Mouse (Mus musculus): ENCODE results near the gene Fam183b. TPM values are rescaled to one million over a fixed set of nuclear protein-coding genes. Genes with fewer than 3 reads are reported as not detected.

The Fam183b gene
- not detected for polyA plus RNA-seq (2014; fragmentation: Illumina TruSeq; extraction: RNeasy Lipid Tissue Mini Kit (QIAGEN cat#74804); ENCODE audit: low read depth, low replicate concordance)

DNA sequence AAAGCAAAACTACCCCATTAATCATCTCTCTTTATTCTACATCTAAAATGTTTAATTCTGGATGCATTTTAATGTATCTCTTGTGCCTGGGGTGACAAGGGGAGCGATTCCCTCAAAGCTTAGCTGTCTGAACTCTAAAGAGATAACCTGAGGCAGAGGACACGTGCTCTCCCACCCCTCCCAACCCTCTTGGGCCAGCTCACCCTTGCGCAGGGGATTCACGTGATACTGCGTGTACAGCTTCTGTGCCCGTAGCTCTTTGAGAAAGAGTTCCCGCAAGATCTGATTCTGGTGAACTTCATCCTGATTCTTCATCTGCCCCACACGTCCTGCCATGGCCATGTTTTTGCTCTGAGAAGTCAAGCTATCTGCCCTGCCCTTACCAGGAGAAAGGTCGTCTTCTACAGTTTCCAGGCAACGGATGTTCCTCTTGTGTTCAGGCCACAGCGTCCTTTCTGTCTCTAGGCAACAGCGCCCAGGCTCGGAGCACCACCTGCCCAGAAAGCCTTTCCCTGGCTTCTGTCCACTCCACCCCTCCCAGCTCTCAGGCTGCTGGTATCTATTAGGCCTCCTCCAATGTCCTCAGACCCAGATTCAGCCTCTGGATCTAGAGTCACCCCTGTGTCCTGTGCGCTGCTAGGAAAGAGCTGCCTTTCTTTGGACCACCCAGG, at the start of gene Fam183b:
Gene Fam183b (minus strand): TSS at position 403 of the 671 bp plus-strand sequence.

DNA sequence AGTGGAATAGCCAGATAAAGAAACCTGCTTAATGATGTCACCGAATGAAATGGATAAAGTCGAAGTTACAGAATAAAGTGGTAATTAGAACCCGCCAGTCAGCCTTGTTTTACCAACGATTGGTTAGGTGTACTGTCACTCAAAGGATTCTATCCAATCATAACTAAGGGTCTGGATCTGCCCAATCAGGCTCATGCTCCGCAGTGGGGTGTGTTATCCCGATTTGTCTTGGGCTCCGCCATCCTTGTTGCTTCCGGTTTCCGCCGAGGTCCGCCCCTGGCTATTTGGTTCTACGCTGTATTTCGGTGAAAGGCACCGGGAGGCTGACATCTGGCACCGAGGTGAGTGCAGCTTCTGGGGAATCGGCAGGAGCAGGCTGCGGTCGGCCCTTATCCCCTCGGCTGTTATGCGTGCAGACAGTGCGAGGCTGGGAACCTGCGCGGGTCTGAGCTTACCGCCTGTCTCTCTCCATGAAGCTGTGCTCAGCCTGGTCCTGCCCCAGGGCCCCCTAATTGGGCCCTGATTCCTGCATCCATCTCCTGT, 45.2 kb upstream of the Fam183b start, which contains the start of gene Gm12258:
Gene Gm12258 (plus strand): TSS at position 240 of the 543 bp plus-strand sequence.

GRCm38 (mm10) chr11:58838951-58839350, 37.2 kb upstream of the Fam183b start, which contains the start of gene Olfr311:
TSS of gene Olfr311 (plus strand) at chr11:58839251.

GRCm38 (mm10) chr11:58828937-58829336, 27.2 kb upstream of the Fam183b start, which contains the start of gene Olfr312:
TSS of gene Olfr312 (plus strand) at chr11:58829237.

GRCm38 (mm10) chr11:58814700-58815099, 12.9 kb upstream of the Fam183b start, which contains the start of gene Olfr313:
TSS of gene Olfr313 (plus strand) at chr11:58815000.

GRCm38 (mm10) chr11:58782480-58783089, 19.2 kb downstream of the Fam183b start, which contains the start of gene Olfr314:
TSS of gene Olfr314 (plus strand) at chr11:58782952.

DNA sequence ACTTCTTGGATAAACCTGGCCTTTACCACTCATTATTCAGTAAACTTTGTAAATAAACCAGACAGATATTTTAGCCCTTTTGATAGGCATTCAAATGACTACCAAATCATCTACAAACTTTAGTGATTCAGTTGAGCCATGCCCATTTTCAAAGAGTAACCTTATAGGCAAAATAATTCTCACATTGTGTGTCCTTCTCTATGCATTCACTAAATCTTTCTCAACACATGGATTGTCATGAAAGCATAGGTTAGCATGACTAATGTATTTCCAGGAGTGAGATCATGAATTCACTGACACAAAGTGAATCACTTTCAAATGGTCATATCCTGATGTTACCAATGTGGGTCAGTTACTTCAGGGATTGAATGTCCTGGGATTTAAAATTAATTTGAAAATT, 28.9 kb downstream of the Fam183b start, which contains the start of gene Olfr315:
Gene Olfr315 (plus strand): TSS at position 301 of the 400 bp plus-strand sequence.

GRCm38 (mm10) chr11:58752434-58752833, 49.3 kb downstream of the Fam183b start, which contains the start of gene Olfr316:
TSS of gene Olfr316 (plus strand) at chr11:58752734.

Other genes with a start within 250 kb of the Fam183b start
- not detected for gene Olfr328, start 246.3 kb downstream of the Fam183b start, polyA plus RNA-seq (2014; fragmentation: Illumina TruSeq; extraction: RNeasy Lipid Tissue Mini Kit (QIAGEN cat#74804); ENCODE audit: low read depth, low replicate concordance)
- not detected for gene Olfr224, start 231.4 kb downstream of the Fam183b start, polyA plus RNA-seq (2014; fragmentation: Illumina TruSeq; extraction: RNeasy Lipid Tissue Mini Kit (QIAGEN cat#74804); ENCODE audit: low read depth, low replicate concordance)
- not detected for gene Olfr325, start 224.2 kb downstream of the Fam183b start, polyA plus RNA-seq (2014; fragmentation: Illumina TruSeq; extraction: RNeasy Lipid Tissue Mini Kit (QIAGEN cat#74804); ENCODE audit: low read depth, low replicate concordance)
- not detected for gene Olfr324, start 206.8 kb downstream of the Fam183b start, polyA plus RNA-seq (2014; fragmentation: Illumina TruSeq; extraction: RNeasy Lipid Tissue Mini Kit (QIAGEN cat#74804); ENCODE audit: low read depth, low replicate concordance)
- 21.0 TPM for gene 2210407C18Rik, start 185.9 kb downstream of the Fam183b start, polyA plus RNA-seq (2014; fragmentation: Illumina TruSeq; extraction: RNeasy Lipid Tissue Mini Kit (QIAGEN cat#74804); ENCODE audit: low read depth, low replicate concordance)
- not detected for gene Olfr323, start 171.5 kb downstream of the Fam183b start, polyA plus RNA-seq (2014; fragmentation: Illumina TruSeq; extraction: RNeasy Lipid Tissue Mini Kit (QIAGEN cat#74804); ENCODE audit: low read depth, low replicate concordance)
- gene Trim58, start 161.5 kb downstream of the Fam183b start, polyA plus RNA-seq (2014; fragmentation: Illumina TruSeq; extraction: RNeasy Lipid Tissue Mini Kit (QIAGEN cat#74804); ENCODE audit: low read depth, low replicate concordance), result not detected
- not detected for gene Olfr322, start 143.2 kb downstream of the Fam183b start, polyA plus RNA-seq (2014; fragmentation: Illumina TruSeq; extraction: RNeasy Lipid Tissue Mini Kit (QIAGEN cat#74804); ENCODE audit: low read depth, low replicate concordance)
- not detected for gene Olfr320, start 120.9 kb downstream of the Fam183b start, polyA plus RNA-seq (2014; fragmentation: Illumina TruSeq; extraction: RNeasy Lipid Tissue Mini Kit (QIAGEN cat#74804); ENCODE audit: low read depth, low replicate concordance)
- not detected for gene Olfr319, start 102.8 kb downstream of the Fam183b start, polyA plus RNA-seq (2014; fragmentation: Illumina TruSeq; extraction: RNeasy Lipid Tissue Mini Kit (QIAGEN cat#74804); ENCODE audit: low read depth, low replicate concordance)
- gene Olfr318, start 77.9 kb downstream of the Fam183b start, polyA plus RNA-seq (2014; fragmentation: Illumina TruSeq; extraction: RNeasy Lipid Tissue Mini Kit (QIAGEN cat#74804); ENCODE audit: low read depth, low replicate concordance), result not detected
- gene Olfr317, start 62.7 kb downstream of the Fam183b start, polyA plus RNA-seq (2014; fragmentation: Illumina TruSeq; extraction: RNeasy Lipid Tissue Mini Kit (QIAGEN cat#74804); ENCODE audit: low read depth, low replicate concordance), result not detected
- not detected for gene Olfr316, start 49.2 kb downstream of the Fam183b start, polyA plus RNA-seq (2014; fragmentation: Illumina TruSeq; extraction: RNeasy Lipid Tissue Mini Kit (QIAGEN cat#74804); ENCODE audit: low read depth, low replicate concordance)
- not detected for gene Olfr315, start 28.8 kb downstream of the Fam183b start, polyA plus RNA-seq (2014; fragmentation: Illumina TruSeq; extraction: RNeasy Lipid Tissue Mini Kit (QIAGEN cat#74804); ENCODE audit: low read depth, low replicate concordance)
- not detected for gene Olfr314, start 19.0 kb downstream of the Fam183b start, polyA plus RNA-seq (2014; fragmentation: Illumina TruSeq; extraction: RNeasy Lipid Tissue Mini Kit (QIAGEN cat#74804); ENCODE audit: low read depth, low replicate concordance)
- gene Olfr313, start 13.0 kb upstream of the Fam183b start, polyA plus RNA-seq (2014; fragmentation: Illumina TruSeq; extraction: RNeasy Lipid Tissue Mini Kit (QIAGEN cat#74804); ENCODE audit: low read depth, low replicate concordance), result not detected
- gene Olfr312, start 27.3 kb upstream of the Fam183b start, polyA plus RNA-seq (2014; fragmentation: Illumina TruSeq; extraction: RNeasy Lipid Tissue Mini Kit (QIAGEN cat#74804); ENCODE audit: low read depth, low replicate concordance), result not detected
- gene Olfr311, start 37.3 kb upstream of the Fam183b start, polyA plus RNA-seq (2014; fragmentation: Illumina TruSeq; extraction: RNeasy Lipid Tissue Mini Kit (QIAGEN cat#74804); ENCODE audit: low read depth, low replicate concordance), result not detected
- 2.0 TPM for gene Gm12258, start 45.2 kb upstream of the Fam183b start, polyA plus RNA-seq (2014; fragmentation: Illumina TruSeq; extraction: RNeasy Lipid Tissue Mini Kit (QIAGEN cat#74804); ENCODE audit: low read depth, low replicate concordance)
- 1.9 TPM for gene 2810021J22Rik, start 65.3 kb upstream of the Fam183b start, polyA plus RNA-seq (2014; fragmentation: Illumina TruSeq; extraction: RNeasy Lipid Tissue Mini Kit (QIAGEN cat#74804); ENCODE audit: low read depth, low replicate concordance)
- gene Zfp39, start 102.3 kb upstream of the Fam183b start, polyA plus RNA-seq (2014; fragmentation: Illumina TruSeq; extraction: RNeasy Lipid Tissue Mini Kit (QIAGEN cat#74804); ENCODE audit: low read depth, low replicate concordance), result 2.0 TPM
- gene Btnl10, start 115.9 kb upstream of the Fam183b start, polyA plus RNA-seq (2014; fragmentation: Illumina TruSeq; extraction: RNeasy Lipid Tissue Mini Kit (QIAGEN cat#74804); ENCODE audit: low read depth, low replicate concordance), result not detected
- gene Rnf187, start 137.0 kb upstream of the Fam183b start, polyA plus RNA-seq (2014; fragmentation: Illumina TruSeq; extraction: RNeasy Lipid Tissue Mini Kit (QIAGEN cat#74804); ENCODE audit: low read depth, low replicate concordance), result 123 TPM
- 0.94 TPM for gene Hist3h2ba, start 147.0 kb upstream of the Fam183b start, polyA plus RNA-seq (2014; fragmentation: Illumina TruSeq; extraction: RNeasy Lipid Tissue Mini Kit (QIAGEN cat#74804); ENCODE audit: low read depth, low replicate concordance)
- gene Hist3h2a, start 152.7 kb upstream of the Fam183b start, polyA plus RNA-seq (2014; fragmentation: Illumina TruSeq; extraction: RNeasy Lipid Tissue Mini Kit (QIAGEN cat#74804); ENCODE audit: low read depth, low replicate concordance), result 13.8 TPM
- gene Trim17, start 152.7 kb upstream of the Fam183b start, polyA plus RNA-seq (2014; fragmentation: Illumina TruSeq; extraction: RNeasy Lipid Tissue Mini Kit (QIAGEN cat#74804); ENCODE audit: low read depth, low replicate concordance), result 0.24 TPM
- 21.1 TPM for gene Trim11, start 176.1 kb upstream of the Fam183b start, polyA plus RNA-seq (2014; fragmentation: Illumina TruSeq; extraction: RNeasy Lipid Tissue Mini Kit (QIAGEN cat#74804); ENCODE audit: low read depth, low replicate concordance)

Measured in heart, adult 10 weeks (tissue).